Mouse (Mus musculus): ENCODE measurements around the gene Col6a6.
"Not testable (repeated sequence)": the region's sequence is repeated elsewhere in the genome, so short reads cannot be mapped to it uniquely, and the experiment has no call there.

The Col6a6 gene

GRCm38 (mm10) chr9:105696818-105697564 lies 131.0 kb downstream of the Col6a6 start:
- in situ Hi-C loops (cut with MboI; ENCODE audit: low pct_unique_long_range_greater_than_20kb in 1 of 2, low sequenced_read_pairs in 2 of 2, unreplicated experiment in 1 of 2), result loop anchor here in 1 of 2 experiments (10.0 kb wide), 1 partner anchor 288 kb away; no protein-coding TSS in a partner anchor

DNA sequence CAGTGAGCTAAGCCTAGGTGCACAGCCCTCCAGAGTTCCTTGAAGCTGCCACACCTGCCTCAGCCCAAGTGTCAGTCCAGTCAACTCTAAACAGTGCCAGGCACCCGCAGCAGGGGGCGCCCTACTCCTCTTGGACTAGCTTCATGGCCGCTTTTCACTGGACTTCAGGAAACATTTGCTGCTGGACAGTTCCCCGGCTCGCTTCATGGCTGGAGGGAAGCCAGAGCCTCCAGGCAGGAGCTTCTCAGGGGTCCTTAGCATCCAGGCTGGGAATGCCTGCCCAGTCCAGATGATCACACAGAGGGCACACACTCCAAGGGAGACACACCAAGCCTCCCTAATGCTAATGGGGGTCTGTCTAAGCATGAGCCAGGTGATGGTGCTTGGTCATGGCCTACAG lies 134.1 kb downstream of the Col6a6 start:
- in situ Hi-C loops (cut with MboI; ENCODE audit: low pct_unique_long_range_greater_than_20kb in 1 of 2, low sequenced_read_pairs in 2 of 2, unreplicated experiment in 1 of 2), result loop anchor here in 1 of 2 experiments (5.0 to 10.0 kb wide), 2 partner anchors 163 to 291 kb away; no protein-coding TSS in a partner anchor

DNA sequence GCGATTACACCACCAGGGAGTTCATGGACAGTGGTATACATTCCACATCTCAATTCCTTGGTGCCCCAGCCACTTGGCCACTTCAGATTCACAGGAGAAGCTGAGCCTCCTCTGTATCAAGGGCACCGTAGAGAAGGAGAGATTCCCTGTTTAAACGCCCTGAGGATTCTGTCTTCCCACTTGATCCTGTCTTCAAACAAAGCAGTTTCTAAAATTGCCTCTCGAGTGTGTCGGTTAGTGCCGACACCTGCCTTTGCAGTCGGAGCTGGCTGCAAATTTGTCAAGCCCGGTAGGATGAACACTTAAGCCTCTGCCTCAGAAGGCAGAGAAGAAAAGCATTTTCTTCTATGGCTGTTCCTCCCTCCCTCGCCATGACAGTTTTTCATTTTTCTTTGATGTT lies 134.9 kb downstream of the Col6a6 start:
- in situ Hi-C loops (cut with MboI; ENCODE audit: low pct_unique_long_range_greater_than_20kb in 1 of 2, low sequenced_read_pairs in 2 of 2, unreplicated experiment in 1 of 2), result loop anchor here in 1 of 2 experiments (5.0 to 10.0 kb wide), 2 partner anchors 164 to 292 kb away; no protein-coding TSS in a partner anchor

DNA sequence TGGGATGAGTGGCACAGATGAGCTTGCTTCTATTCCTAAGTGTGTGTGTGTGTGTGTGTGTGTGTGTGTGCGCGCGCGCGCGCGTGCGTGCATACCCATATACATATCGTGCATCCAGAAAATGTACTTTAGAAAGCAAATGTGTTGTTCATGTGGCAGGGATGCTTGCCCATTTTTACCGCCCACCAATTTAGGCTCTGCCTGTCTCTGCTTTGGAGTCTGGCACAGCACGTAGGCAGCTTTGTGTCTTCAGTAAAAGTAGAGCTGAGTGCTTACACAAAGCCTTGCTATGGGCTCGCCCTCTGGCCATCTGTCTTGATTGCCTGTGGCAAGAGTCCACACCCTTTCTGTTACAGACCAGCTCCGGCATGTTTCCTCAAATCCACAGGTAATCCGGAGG lies 135.5 kb downstream of the Col6a6 start:
- in situ Hi-C loops (cut with MboI; ENCODE audit: low pct_unique_long_range_greater_than_20kb in 1 of 2, low sequenced_read_pairs in 2 of 2, unreplicated experiment in 1 of 2), result loop anchor here in 1 of 2 experiments (5.0 to 10.0 kb wide), 2 partner anchors 165 to 292 kb away; no protein-coding TSS in a partner anchor

DNA sequence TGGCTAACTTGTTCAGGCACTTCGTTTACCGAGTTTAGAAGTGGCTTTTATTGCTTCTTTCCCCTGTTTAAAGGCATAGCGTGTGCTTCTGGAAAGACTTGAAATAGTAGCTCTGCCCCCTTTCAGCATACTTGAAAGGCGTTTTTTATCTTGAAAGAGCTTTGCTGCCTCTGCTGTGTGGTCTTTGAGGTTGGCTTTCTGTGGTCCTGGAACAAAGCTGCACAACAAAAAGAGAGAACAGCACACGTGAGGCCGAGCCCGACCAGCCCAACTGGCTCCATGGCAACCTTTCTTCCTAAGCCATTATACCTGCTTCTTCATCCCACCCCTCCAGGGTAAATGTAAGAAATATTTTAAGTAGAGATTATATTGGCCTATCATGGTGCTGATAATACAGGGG lies 138.5 kb downstream of the Col6a6 start:
- in situ Hi-C loops (cut with MboI; ENCODE audit: low pct_unique_long_range_greater_than_20kb in 1 of 2, low sequenced_read_pairs in 2 of 2, unreplicated experiment in 1 of 2), result no loop called here

DNA sequence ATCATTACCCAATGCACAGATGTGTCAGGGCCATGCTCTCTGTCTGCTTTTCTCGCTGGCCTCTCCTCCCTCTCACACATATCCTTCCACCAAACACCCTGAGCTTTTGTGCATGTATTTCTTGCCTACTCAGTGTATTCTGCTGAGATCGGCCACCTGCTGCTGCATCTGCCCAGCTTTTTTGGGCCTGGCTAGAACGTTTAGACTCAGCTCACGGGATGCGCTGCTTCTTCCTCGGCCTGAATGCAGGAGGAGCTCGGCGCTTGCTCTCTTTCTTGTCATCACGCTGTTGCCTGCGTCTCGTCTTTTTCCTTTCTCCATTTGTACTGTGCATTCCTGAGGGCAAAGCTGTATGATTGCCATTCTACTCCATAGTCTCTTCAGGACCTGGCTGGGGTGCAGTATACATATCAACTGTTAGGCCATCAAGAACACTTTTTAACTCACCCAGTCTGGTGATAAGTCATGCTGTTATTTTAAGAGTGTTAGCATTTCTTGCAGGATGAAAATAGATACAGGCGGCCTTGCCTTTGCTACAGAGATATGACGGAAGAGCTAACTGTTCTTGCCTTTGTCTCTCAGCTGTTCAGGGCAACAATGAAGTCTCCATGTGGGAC lies 143.3 kb downstream of the Col6a6 start:
- in situ Hi-C loops (cut with MboI; ENCODE audit: low pct_unique_long_range_greater_than_20kb in 1 of 2, low sequenced_read_pairs in 2 of 2, unreplicated experiment in 1 of 2), result no loop called here

- in situ Hi-C loops (cut with MboI; ENCODE audit: low pct_unique_long_range_greater_than_20kb in 1 of 2, low sequenced_read_pairs in 2 of 2, unreplicated experiment in 1 of 2), result no loop called here
These were observed 146.6 kb downstream of the Col6a6 start for GRCm38 (mm10) chr9:105681386-105681785.

DNA sequence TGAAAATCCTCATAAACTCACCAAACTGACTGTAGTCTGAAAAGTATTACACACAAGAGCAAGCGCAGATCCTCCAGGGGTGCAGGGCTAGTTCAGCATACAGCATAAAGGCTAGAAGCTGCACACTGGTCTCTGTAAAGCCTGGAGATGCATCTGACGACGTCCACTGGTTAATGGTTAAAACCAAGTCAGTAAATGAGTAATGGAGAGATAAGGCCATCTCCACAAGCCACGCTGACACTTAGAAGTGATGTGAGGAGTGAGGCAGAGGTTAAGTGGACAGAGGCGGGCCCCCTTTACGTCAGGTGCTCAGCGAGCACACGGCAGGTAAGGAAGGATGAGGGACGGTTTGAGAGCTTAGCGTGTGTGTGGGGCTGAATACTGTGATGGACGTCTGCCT lies 152.0 kb downstream of the Col6a6 start:
- in situ Hi-C loops (cut with MboI; ENCODE audit: low pct_unique_long_range_greater_than_20kb in 1 of 2, low sequenced_read_pairs in 2 of 2, unreplicated experiment in 1 of 2), result no loop called here

- in situ Hi-C loops (cut with MboI; ENCODE audit: low pct_unique_long_range_greater_than_20kb in 1 of 2, low sequenced_read_pairs in 2 of 2, unreplicated experiment in 1 of 2), result no loop called here
These were observed 155.9 kb downstream of the Col6a6 start for GRCm38 (mm10) chr9:105672032-105672431.

- in situ Hi-C loops (cut with MboI; ENCODE audit: low pct_unique_long_range_greater_than_20kb in 1 of 2, low sequenced_read_pairs in 2 of 2, unreplicated experiment in 1 of 2), result no loop called here
These were observed 157.0 kb downstream of the Col6a6 start for GRCm38 (mm10) chr9:105670916-105671315.

DNA sequence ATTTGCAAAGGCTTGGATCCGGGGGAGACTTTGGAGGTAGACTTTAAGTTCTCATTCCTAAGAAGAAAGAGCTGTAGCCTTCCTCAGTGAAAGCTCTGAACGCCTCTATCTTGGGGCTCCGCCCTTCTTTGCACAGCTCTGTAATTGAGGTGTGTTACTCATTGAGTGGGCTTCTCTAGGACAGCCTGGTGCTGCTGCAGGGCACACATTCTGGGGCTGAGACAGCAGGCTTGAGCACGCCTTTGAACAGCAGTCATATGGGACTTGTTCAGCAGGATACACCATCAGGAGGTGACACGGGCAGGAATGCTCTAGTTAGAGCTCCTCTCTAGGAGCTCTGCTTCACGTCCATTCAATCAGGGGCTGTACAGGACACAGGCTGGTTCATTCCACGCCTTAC lies 162.7 kb downstream of the Col6a6 start:
- in situ Hi-C loops (cut with MboI; ENCODE audit: low pct_unique_long_range_greater_than_20kb in 1 of 2, low sequenced_read_pairs in 2 of 2, unreplicated experiment in 1 of 2), result no loop called here

DNA sequence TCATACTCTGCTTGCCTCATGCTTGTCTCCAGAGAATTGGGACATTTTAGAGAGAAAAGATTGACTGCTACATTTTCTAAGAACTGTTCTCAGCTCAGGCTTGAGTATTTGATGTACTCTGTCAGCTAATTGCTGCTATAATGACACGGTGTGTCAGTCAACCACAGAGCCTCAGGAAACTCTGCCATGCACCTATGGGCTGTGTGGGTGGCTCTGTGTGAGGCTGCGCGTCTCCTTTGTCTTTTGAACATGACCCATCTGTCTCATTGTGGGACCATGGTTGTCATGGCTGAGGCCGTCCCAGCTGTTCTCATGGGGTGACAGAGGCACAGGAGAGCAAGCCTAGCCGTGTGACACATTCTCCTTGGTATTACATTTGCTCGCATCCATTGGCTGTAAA lies 168.1 kb downstream of the Col6a6 start:
- in situ Hi-C loops (cut with MboI; ENCODE audit: low pct_unique_long_range_greater_than_20kb in 1 of 2, low sequenced_read_pairs in 2 of 2, unreplicated experiment in 1 of 2), result no loop called here

DNA sequence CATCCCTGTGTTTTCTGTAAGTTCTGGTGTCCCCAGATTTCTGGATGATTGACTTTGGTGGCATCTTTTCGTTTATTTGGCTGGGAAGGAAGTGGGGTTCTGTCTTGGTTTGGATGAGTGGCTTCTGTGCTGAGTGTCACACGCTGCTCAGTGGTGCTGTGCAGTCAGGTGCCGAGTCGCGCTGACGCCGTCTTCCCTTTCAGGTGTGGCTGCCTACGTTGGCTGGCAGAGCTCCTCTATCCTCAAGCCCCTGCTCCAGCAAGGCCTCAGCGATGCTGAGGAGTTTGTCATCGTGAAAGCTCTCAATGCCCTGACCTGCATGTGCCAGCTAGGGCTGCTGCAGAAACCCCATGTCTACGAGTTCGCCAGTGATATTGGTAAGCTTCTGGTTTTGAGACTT lies 169.7 kb downstream of the Col6a6 start:
- in situ Hi-C loops (cut with MboI; ENCODE audit: low pct_unique_long_range_greater_than_20kb in 1 of 2, low sequenced_read_pairs in 2 of 2, unreplicated experiment in 1 of 2), result no loop called here

DNA sequence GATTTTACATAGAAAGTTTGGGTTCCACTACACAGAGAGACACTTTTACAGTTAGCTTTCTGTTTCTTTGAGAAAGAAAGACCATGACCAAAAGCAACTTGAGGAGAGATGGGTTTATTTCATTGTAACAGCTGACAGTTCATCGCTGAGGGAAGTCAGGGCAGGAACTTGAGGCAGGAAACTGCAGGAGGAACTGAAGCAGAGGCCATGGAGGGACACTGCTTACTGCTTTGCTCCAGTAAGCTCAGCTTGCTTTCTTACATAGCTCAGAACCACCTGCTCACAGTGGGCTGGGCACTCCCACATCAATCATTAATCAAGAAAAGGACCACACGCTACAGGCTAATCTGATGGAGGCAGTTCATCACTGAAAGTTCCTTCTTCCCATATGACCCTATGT lies 171.8 kb downstream of the Col6a6 start:
- in situ Hi-C loops (cut with MboI; ENCODE audit: low pct_unique_long_range_greater_than_20kb in 1 of 2, low sequenced_read_pairs in 2 of 2, unreplicated experiment in 1 of 2), result no loop called here

DNA sequence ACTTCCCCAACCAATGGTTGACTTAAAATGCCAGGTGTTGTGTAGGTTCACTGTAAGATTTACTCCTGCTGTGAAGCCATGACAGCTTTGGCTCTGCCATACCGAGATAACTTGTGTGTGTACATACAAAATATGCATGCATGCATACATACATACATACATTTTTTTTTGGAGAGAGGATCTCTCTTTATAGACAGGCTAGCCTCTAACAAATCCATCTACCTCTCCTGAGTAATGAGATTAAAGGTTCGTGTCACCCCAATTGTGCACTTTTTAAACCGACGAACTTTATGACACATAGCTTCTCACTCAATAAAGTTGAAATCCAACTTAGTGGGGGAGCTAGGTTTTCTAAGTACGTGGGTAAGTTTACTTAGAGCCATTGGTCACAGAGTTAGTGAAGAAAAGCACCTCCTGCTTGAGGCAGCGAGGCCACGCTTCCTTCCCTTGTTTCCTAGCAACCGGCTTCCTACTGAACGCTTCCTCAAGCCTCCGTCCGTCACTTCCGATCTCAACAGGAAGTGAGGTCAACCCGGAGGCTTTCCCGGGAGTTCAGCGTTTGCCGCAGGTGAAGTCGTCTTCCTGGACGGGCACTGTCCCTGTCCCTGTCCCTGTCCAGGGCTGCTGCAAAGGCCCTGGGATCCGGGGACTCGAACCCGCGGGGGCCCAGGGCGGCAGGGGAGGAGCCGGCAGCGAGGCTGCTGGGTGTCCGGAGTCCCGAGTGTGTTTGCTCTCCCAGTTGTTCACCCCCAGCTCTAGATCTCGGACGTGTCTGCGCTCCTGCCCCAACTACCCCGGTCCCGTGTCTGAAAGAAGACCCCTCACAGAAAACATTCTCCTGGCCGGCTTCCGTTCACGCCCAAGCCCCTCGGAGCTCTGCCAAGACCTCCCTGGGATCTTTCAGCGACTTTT lies 185.2 kb downstream of the Col6a6 start, which contains the start of gene Pik3r4:
Gene Pik3r4 (plus strand): TSS at position 519 of the 912 bp plus-strand sequence.
- in situ Hi-C loops (cut with MboI; ENCODE audit: low pct_unique_long_range_greater_than_20kb in 1 of 2, low sequenced_read_pairs in 2 of 2, unreplicated experiment in 1 of 2), result no loop called here

GRCm38 (mm10) chr9:105641377-105641776 lies 186.6 kb downstream of the Col6a6 start:
- in situ Hi-C loops (cut with MboI; ENCODE audit: low pct_unique_long_range_greater_than_20kb in 1 of 2, low sequenced_read_pairs in 2 of 2, unreplicated experiment in 1 of 2), result not testable (repeated sequence)

Measured in mouse embryonic stem cell (cell line).